Mouse (Mus musculus) liver, embryonic 14.5 days (tissue): ENCODE results near the gene Mok. TPM values are rescaled to one million over a fixed set of nuclear protein-coding genes. Genes with fewer than 3 reads are reported as not detected.
A peak's percentile ranks its signal among the peaks of the same experiment; 100 is the strongest.

Experiments used
- ATAC-seq: fragments of 200-750 bp; cut with Nextera tagmentation; 2 replicates; pipeline ENCODE4 v1.8.0; 2017; ENCODE audit warnings: moderate number of reproducible peaks, mild to moderate bottlenecking, moderate library complexity; ENCODE audit not compliant: insufficient read depth
- DNase-seq, 3 experiments: peaks; one replicate each; pipeline ENCODE4 v3.0.0-alpha.2; 2012 to 2013; ENCODE audit warnings: low read depth in 3 of 3, low spot score in 3 of 3
- H3K27ac ChIP-seq: fragments of 300-500 bp; sonication (generic); 2 replicates; pipeline ENCODE4 v1.5.1; 2014; ENCODE audit warnings: moderate library complexity, mild to moderate bottlenecking, control low read depth, inconsistent platforms
- H3K27me3 ChIP-seq: fragments of 300-500 bp; sonication (generic); 2 replicates; pipeline ENCODE4 v1.6.1; 2014; ENCODE audit warnings: mild to moderate bottlenecking, low read length, moderate library complexity; ENCODE audit not compliant: control insufficient read depth, insufficient read depth
- H3K36me3 ChIP-seq: fragments of 300-500 bp; sonication (generic); replicated peaks from 2 replicates; pipeline ENCODE4 v1.6.1; 2014; ENCODE audit warnings: low read depth; ENCODE audit not compliant: control insufficient read depth, insufficient read depth
- H3K4me1 ChIP-seq, 2 experiments: fragments of 200-500 bp in 1 of 2; fragments of 300-500 bp in 1 of 2; sonication (generic) in 1 of 2; replicated peaks; 2 replicates each; pipeline ENCODE4 v1.6.1; 2012 to 2014; ENCODE audit warnings: antibody characterized with exemption in 1 of 2, inconsistent platforms in 1 of 2, low read length in 1 of 2; ENCODE audit not compliant: control insufficient read depth in 2 of 2, insufficient read depth in 2 of 2
- H3K4me2 ChIP-seq: fragments of 300-500 bp; sonication (generic); 2 replicates; pipeline ENCODE4 v1.6.1; 2014; ENCODE audit warnings: low read depth, mild to moderate bottlenecking, control low read depth, moderate library complexity
- H3K4me3 ChIP-seq, 2 experiments: fragments of 200-500 bp in 1 of 2; fragments of 300-500 bp in 1 of 2; sonication (generic) in 1 of 2; 2 replicates each; pipeline ENCODE4 v1.5.1; 2012 to 2014; ENCODE audit warnings: low read depth in 2 of 2, low read length in 2 of 2, mild to moderate bottlenecking in 2 of 2, control low read depth in 1 of 2, inconsistent platforms in 1 of 2, moderate library complexity in 1 of 2; ENCODE audit not compliant: insufficient read depth in 1 of 2
- H3K9ac ChIP-seq: fragments of 300-500 bp; sonication (generic); replicated peaks from 2 replicates; pipeline ENCODE4 v1.6.1; 2014; ENCODE audit warnings: mild to moderate bottlenecking, control low read depth, moderate library complexity
- H3K9me3 ChIP-seq: fragments of 300-500 bp; sonication (generic); 2 replicates; pipeline ENCODE4 v1.6.1; 2016; ENCODE audit warnings: low read length, mixed read lengths; ENCODE audit not compliant: control insufficient read depth
- CTCF ChIP-seq: IDR thresholded peaks from 2 replicates; pipeline ENCODE4 v1.5.1; 2016; ENCODE audit warnings: antibody characterized with exemption, low read depth, control low read depth
- EP300 ChIP-seq: IDR thresholded peaks from 2 replicates; pipeline ENCODE4 v1.6.1; 2016; ENCODE audit warnings: antibody characterized with exemption, low read depth
- WGBS: fragments of 180-500 bp; shearing (Covaris S2); extraction: QIAGEN DNeasy Blood & Tissue Kit; methylation state at CpG from one replicate; pipeline ENCODE4 v1.1.7; 2014; ENCODE audit not compliant: insufficient replicate concordance; 5-methylcytosine and 5-hydroxymethylcytosine counted together
- polyA plus RNA-seq, 2 experiments: library from polyadenylated mRNA; depleted of rRNA in 1 of 2; stranded (reverse) in 1 of 2; unstranded in 1 of 2; fragments of >200 nt; fragmentation: Nextera tagmentation in 1 of 2; extraction: Ambion mirVana in 1 of 2; gene quantifications; 2 replicates each; pipeline versions ENCODE4 v1.2.1 to v1.2.3; 2012 to 2014

Gene Mok
- polyA plus RNA-seq, 2 experiments, result 0.18 to 0.23 TPM

- ATAC-seq (peak; percentile 24), DNase-seq (peak; percentile 66 to 73 (median 66))
- no peaks in the 10 kb centered on the region for H3K36me3 ChIP-seq
- H3K4me2 ChIP-seq, result peak overlapping the region; percentile 99
- peak overlapping the region; percentile 62 to 68 for H3K4me3 ChIP-seq
- no peak overlapping the region for H3K27ac ChIP-seq
- H3K4me1 ChIP-seq, result peaks cover 7 to 9% of the 10 kb centered on the region in 2 experiments; a peak in 3 of 4 replicates
- TF ChIP-seq CTCF (peak; percentile 98), EP300 (no peak)
- peaks cover 6% of the 10 kb centered on the region for H3K27me3 ChIP-seq
- peak overlapping the region; percentile 75 for H3K9ac ChIP-seq
- H3K9me3 ChIP-seq, result no peaks in the 10 kb centered on the region
- WGBS, result 15% methylated on average over 32 of the region's 32 CpGs
Measured at GRCm38 (mm10) chr12:110843194-110844048, 2.7 kb upstream of the Mok start.

GRCm38 (mm10) chr12:110841731-110842493, 1.2 kb upstream of the Mok start:
- ATAC-seq, result no peak
- Histone ChIP-seq H3K9ac (no peak overlapping the region), H3K4me2 (peak overlapping the region; percentile 88), H3K4me1 (peaks cover 7 to 9% of the 10 kb centered on the region in 2 experiments; a peak in 3 of 4 replicates), H3K27me3 (peaks cover 6% of the 10 kb centered on the region), H3K9me3 (no peaks in the 10 kb centered on the region), H3K4me3 (no peak overlapping the region), H3K27ac (no peak overlapping the region), H3K36me3 (no peaks in the 10 kb centered on the region)
- DNase-seq, result no peak
- no peak for TF ChIP-seq EP300
- 0 out of 2 replicates have a peak, but pooled peaks have one; percentile 15 for TF ChIP-seq CTCF
- 59% methylated on average over 5 of the region's 5 CpGs for WGBS

GRCm38 (mm10) chr12:110837850-110838249, 2.9 kb downstream of the Mok start:
- TF ChIP-seq CTCF (no peak), EP300 (no peak)
- DNase-seq (no peak), ATAC-seq (no peak)
- peaks cover 6% of the 10 kb centered on the region for H3K27me3 ChIP-seq
- no peak overlapping the region for H3K4me2 ChIP-seq
- no peak overlapping the region for H3K9ac ChIP-seq
- H3K4me1 ChIP-seq, result peaks cover 0 to 3% of the 10 kb centered on the region in 2 experiments; a peak in 1 of 4 replicates
- H3K9me3 ChIP-seq, result no peaks in the 10 kb centered on the region
- WGBS, result 80% methylated on average over 8 of the region's 8 CpGs
- no peak overlapping the region for H3K4me3 ChIP-seq
- H3K27ac ChIP-seq, result no peak overlapping the region
- no peaks in the 10 kb centered on the region for H3K36me3 ChIP-seq

GRCm38 (mm10) chr12:110837192-110837841, 3.4 kb downstream of the Mok start:
- 36% methylated on average over 5 of the region's 5 CpGs for WGBS
- no peaks in the 10 kb centered on the region for H3K9me3 ChIP-seq
- H3K4me3 ChIP-seq, result no peak overlapping the region
- H3K4me2 ChIP-seq, result no peak overlapping the region
- no peak overlapping the region for H3K27ac ChIP-seq
- no peaks in the 10 kb centered on the region for H3K36me3 ChIP-seq
- DNase-seq, result no peak
- H3K9ac ChIP-seq, result no peak overlapping the region
- ATAC-seq, result no peak
- TF ChIP-seq CTCF (no peak), EP300 (no peak)
- H3K4me1 ChIP-seq, result peaks cover 0 to 3% of the 10 kb centered on the region in 2 experiments; a peak in 1 of 4 replicates
- peaks cover 6% of the 10 kb centered on the region for H3K27me3 ChIP-seq
